Comparison of ENCODE assay signal across 16 mouse cellular contexts in the genomic region with DNA sequence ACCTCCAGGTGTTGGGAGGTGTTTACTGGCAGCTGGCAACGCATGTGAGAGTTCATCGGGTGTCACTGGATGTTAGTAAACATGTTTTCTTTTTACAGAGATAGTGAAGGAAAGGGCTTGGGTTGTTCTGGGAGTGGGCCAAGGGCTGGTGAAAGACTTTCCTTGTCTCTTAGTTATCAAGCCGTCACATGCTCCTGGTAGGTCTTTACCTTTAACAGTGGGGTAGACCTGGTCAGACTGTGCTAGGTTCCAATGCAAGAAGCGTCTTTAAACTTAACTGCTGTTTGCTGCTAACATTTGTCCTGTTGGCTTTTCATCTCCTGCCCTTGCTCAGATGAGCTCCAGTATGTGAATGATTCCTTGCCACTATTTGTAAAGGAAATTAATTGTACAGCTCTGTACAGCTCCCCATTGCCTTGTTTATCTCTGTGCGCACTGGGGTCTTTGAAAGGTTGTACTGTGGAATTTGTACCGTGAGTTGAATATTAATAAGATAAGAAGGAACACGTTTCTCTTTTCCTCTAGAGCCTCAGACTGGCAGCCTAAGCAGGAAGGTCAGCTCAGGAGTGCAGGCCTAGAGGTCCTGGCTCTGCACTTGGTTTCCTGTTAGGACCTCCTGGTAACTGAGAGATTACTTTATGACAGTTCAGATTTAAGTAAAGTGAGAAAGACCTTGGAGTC.
DNase-seq lines count a peak whose midpoint lies in the region; ATAC-seq and TF ChIP-seq lines count a peak whose summit lies in the region.
"Had no signal": no experiment of that assay in that cellular context is flagged by ENCODE, and none has a peak within 500 bp of the region (broad histone marks: within the 10 kb centered on the region; RNA-seq: fewer than 3 reads in every experiment).

No protein-coding gene starts in this region.

- TF ChIP-seq POLR2A in liver, adult 2 months (IDR thresholded peaks at IDR 0.05; ENCODE audit: extremely low read depth, insufficient read depth, low read length), result no peak

- no peaks in the 10 kb centered on the region for H3K9me3 ChIP-seq in liver, postnatal 0 days (ENCODE audit: low read length)
- H3K9me3 ChIP-seq in intestine, embryonic 16.5 days (ENCODE audit: control insufficient read depth, low read length), result no peaks in the 10 kb centered on the region
- H3K9me3 ChIP-seq: embryonic facial prominence, embryonic 10.5 days; limb, embryonic 13.5 days had no signal

- peak; percentile 52 for DNase-seq in liver, adult 2 months (ENCODE audit: extremely low read depth, low read depth, low spot score)
- no peak for DNase-seq in liver, postnatal 0 days
- peak; percentile 3 to 5 for DNase-seq in kidney, postnatal 36 days
- DNase-seq in right cerebral cortex, postnatal 14 days, result no peak
- DNase-seq in cerebellum, adult 11-12 months, result no peak
- DNase-seq in layer of hippocampus, adult 9-10 months (ENCODE audit: low spot score), result no peak
- DNase-seq: cerebellum, adult 9-11 months; lung, postnatal 4 days; right cerebral cortex, postnatal 4 days had no signal

- H3K4me2 ChIP-seq in liver, postnatal 0 days (ENCODE audit: low read depth, low read length), result no peak overlapping the region
- no peak overlapping the region for H3K4me2 ChIP-seq in intestine, embryonic 16.5 days (ENCODE audit: low read depth, low read length)
- H3K4me2 ChIP-seq: limb, embryonic 13.5 days had no signal

- no peak for TF ChIP-seq EP300 in liver, postnatal 0 days (IDR thresholded peaks at IDR 0.05; ENCODE audit: low read depth)

- H3K27me3 ChIP-seq in liver, adult 2 months (ENCODE audit: control insufficient read depth, insufficient read depth, low read length), result no peaks in the 10 kb centered on the region
- no peaks in the 10 kb centered on the region for H3K27me3 ChIP-seq in liver, postnatal 0 days (ENCODE audit: insufficient read depth, low read length)
- H3K27me3 ChIP-seq in intestine, embryonic 16.5 days (replicated peaks; ENCODE audit: control insufficient read depth, insufficient read depth, low read length), result no peaks in the 10 kb centered on the region
- H3K27me3 ChIP-seq: CH12.LX; limb, embryonic 13.5 days; Patski had no signal

- no peak overlapping the region for H3K4me3 ChIP-seq in liver, adult 2 months (ENCODE audit: insufficient read depth, low read depth, low read length)
- H3K4me3 ChIP-seq in liver, postnatal 0 days (ENCODE audit: low read depth, low read length), result no peak overlapping the region
- H3K4me3 ChIP-seq in intestine, embryonic 16.5 days (ENCODE audit: low read length), result no peak overlapping the region
- H3K4me3 ChIP-seq: embryonic facial prominence, embryonic 10.5 days; limb, embryonic 13.5 days had no signal

- H3K79me2 ChIP-seq in liver, adult 2 months (ENCODE audit: control insufficient read depth, insufficient read depth, low read length), result no peaks in the 10 kb centered on the region

- peaks cover 5% of the 10 kb centered on the region; the same call in 1 of the 2 replicates for H3K4me1 ChIP-seq in liver, adult 2 months (ENCODE audit: control insufficient read depth, insufficient read depth, low read length)
- H3K4me1 ChIP-seq in liver, postnatal 0 days (ENCODE audit: insufficient read depth), result no peaks in the 10 kb centered on the region
- H3K4me1 ChIP-seq in intestine, embryonic 16.5 days (ENCODE audit: control insufficient read depth, insufficient read depth, low read length), result 0 out of 2 replicates have a peak, but pooled peaks cover 2% of the 10 kb centered on the region
- H3K4me1 ChIP-seq: embryonic facial prominence, embryonic 10.5 days; limb, embryonic 13.5 days had no signal

- no peak for TF ChIP-seq CTCF in liver, adult 2 months (IDR thresholded peaks at IDR 0.05; ENCODE audit: low read depth, low read length)
- TF ChIP-seq CTCF in liver, postnatal 0 days (IDR thresholded peaks at IDR 0.05; ENCODE audit: low read depth), result no peak

- H3K9ac ChIP-seq in liver, adult 2 months (ENCODE audit: low read depth, low read length), result no peak overlapping the region
- H3K9ac ChIP-seq in liver, postnatal 0 days (replicated peaks), result no peak overlapping the region
- no peak overlapping the region for H3K9ac ChIP-seq in intestine, embryonic 16.5 days (ENCODE audit: low read depth, low read length)
- H3K9ac ChIP-seq: limb, embryonic 13.5 days had no signal

- H3K36me3 ChIP-seq in liver, adult 2 months (ENCODE audit: control insufficient read depth, insufficient read depth, low read length), result no peaks in the 10 kb centered on the region
- no peaks in the 10 kb centered on the region for H3K36me3 ChIP-seq in liver, postnatal 0 days (replicated peaks; ENCODE audit: insufficient read depth, low read length)
- no peaks in the 10 kb centered on the region for H3K36me3 ChIP-seq in intestine, embryonic 16.5 days (ENCODE audit: control insufficient read depth, insufficient read depth, low read length)
- H3K36me3 ChIP-seq: embryonic facial prominence, embryonic 10.5 days; limb, embryonic 13.5 days had no signal

- no peak for ATAC-seq in liver, postnatal 0 days
- 0 out of 2 replicates have a peak, but pooled peaks have one; percentile 39 for ATAC-seq in common myeloid progenitor, adult 5-6 weeks (replicated peaks; ENCODE audit: low read depth, poor library complexity, severe bottlenecking)
- peak; percentile 95 for ATAC-seq in intestine, embryonic 16.5 days
- ATAC-seq: inflammation-experienced regulatory T-cells, adult 6 months; Patski had no signal

- H3K27ac ChIP-seq in liver, adult 2 months (replicated peaks; ENCODE audit: insufficient read depth, low read depth, low read length), result no peak overlapping the region
- H3K27ac ChIP-seq in liver, postnatal 0 days (ENCODE audit: low read depth), result no peak overlapping the region
- peak overlapping the region; percentile 78 for H3K27ac ChIP-seq in intestine, embryonic 16.5 days (ENCODE audit: low read length)
- H3K27ac ChIP-seq: embryonic facial prominence, embryonic 10.5 days; limb, embryonic 13.5 days had no signal

- WGBS in liver, adult 2 months, result 31% methylated on average over 7 of the region's 7 CpGs
- 38% methylated on average over 7 of the region's 7 CpGs for WGBS in liver, postnatal 0 days (ENCODE audit: insufficient replicate concordance)
- WGBS in intestine, embryonic 16.5 days, result 31% methylated on average over 7 of the region's 7 CpGs

Comparison
In these comparisons a context has a peak if more than half of its experiments do, and no peak if none do; other contexts are left out.
1. DNase-seq: peak in liver, adult 2 months (single experiment) and kidney, postnatal 36 days (2 of 2); none in liver, postnatal 0 days (single experiment), right cerebral cortex, postnatal 14 days (single experiment), cerebellum, adult 11-12 months (single experiment) and layer of hippocampus, adult 9-10 months (single experiment).